Comparison of ENCODE assay signal across 30 mouse cellular contexts in genomic region chr10:25777717-25778116, GRCm38 (mm10).
DNase-seq lines count a peak whose midpoint lies in the region; ATAC-seq and TF ChIP-seq lines count a peak whose summit lies in the region.
"Had no signal": no experiment of that assay in that cellular context is flagged by ENCODE, and none has a peak within 500 bp of the region (broad histone marks: within the 10 kb centered on the region; RNA-seq: fewer than 3 reads in every experiment).

No protein-coding gene starts in this region.

- H3K4me1 ChIP-seq in kidney, embryonic 15.5 days, result no peaks in the 10 kb centered on the region
- H3K4me1 ChIP-seq in CH12.LX (ENCODE audit: control insufficient read depth in 1 of 2, insufficient read depth in 2 of 2), result peaks cover 0 to 3% of the 10 kb centered on the region in 2 experiments; a peak in 1 of 4 replicates
- H3K4me1 ChIP-seq: limb, embryonic 13.5 days; liver, embryonic 13.5 days had no signal

- H3K9ac ChIP-seq in kidney, embryonic 15.5 days, result no peak overlapping the region
- H3K9ac ChIP-seq in CH12.LX (ENCODE audit: insufficient read depth, low read depth), result no peak overlapping the region
- H3K9ac ChIP-seq: hindbrain, embryonic 12.5 days; limb, embryonic 13.5 days; liver, embryonic 13.5 days; midbrain, embryonic 13.5 days; neural tube, embryonic 15.5 days had no signal

- no peak for TF ChIP-seq CTCF in CH12.LX (conservative IDR thresholded peaks at IDR 0.05 in 1 of 2, IDR thresholded peaks at IDR 0.05 in 1 of 2; ENCODE audit: low read depth in 2 of 2, low read length in 2 of 2)

- DNase-seq in kidney, adult 11 months, result peak; percentile 63
- DNase-seq in CH12.LX (ENCODE audit: extremely low read depth), result no peak
- DNase-seq in kidney, postnatal 10 days, result peak; percentile 47
- DNase-seq in left cerebral cortex, postnatal 14 days (ENCODE audit: low spot score in 2 of 2), result no peak
- no peak for DNase-seq in thymus, postnatal 0 days (ENCODE audit: low spot score)
- DNase-seq: adrenal gland, adult 8-10 months; cerebellum, adult 2 months; cerebellum, postnatal 14 days; gastrocnemius, postnatal 14 days; heart, postnatal 36 days; liver, embryonic 13.5 days; lung, adult 18-20 months; retina, postnatal 1 day; right cerebral cortex, postnatal 25 days; thymus, postnatal 25 days had no signal

- no peaks in the 10 kb centered on the region for H3K79me2 ChIP-seq in CH12.LX (replicated peaks; ENCODE audit: control insufficient read depth, extremely low read depth, insufficient read depth, poor library complexity, severe bottlenecking)
- H3K79me2 ChIP-seq in myocyte (ENCODE audit: control insufficient read depth, insufficient read depth), result no peaks in the 10 kb centered on the region

- no peak for TF ChIP-seq RAD21 in CH12.LX (IDR thresholded peaks at IDR 0.05; ENCODE audit: low read depth, low read length)

- in situ Hi-C loops in CH12.LX (cut with MboI; ENCODE audit: low pct_ligation_motif_present, low pct_unique_long_range_greater_than_20kb, low sequenced_read_pairs), result no loop called here

- intact Hi-C loops in left cerebral cortex, postnatal 14 days (cut with DNase I), result no loop called here

- no peak overlapping the region for H3ac ChIP-seq in myocyte (ENCODE audit: control insufficient read depth, insufficient read length)

- H3K27me3 ChIP-seq in kidney, embryonic 15.5 days, result no peaks in the 10 kb centered on the region
- no peaks in the 10 kb centered on the region for H3K27me3 ChIP-seq in CH12.LX (replicated peaks)
- no peaks in the 10 kb centered on the region for H3K27me3 ChIP-seq in myocyte (ENCODE audit: control insufficient read depth, insufficient read depth, insufficient read length)
- H3K27me3 ChIP-seq: hindbrain, embryonic 12.5 days; limb, embryonic 13.5 days; liver, embryonic 13.5 days; midbrain, embryonic 13.5 days; neural tube, embryonic 15.5 days had no signal

- no peak for TF ChIP-seq EP300 in CH12.LX (IDR thresholded peaks at IDR 0.05; ENCODE audit: low read length)

- TF ChIP-seq POLR2A in CH12.LX (IDR thresholded peaks at IDR 0.05; ENCODE audit: low read depth, low read length), result no peak
- TF ChIP-seq POLR2A in myocyte (IDR thresholded peaks at IDR 0.05; ENCODE audit: insufficient read length, low read depth), result no peak

- WGBS in kidney, embryonic 15.5 days, result 64% methylated on average over 2 of the region's 2 CpGs

- H3K4me3 ChIP-seq in kidney, embryonic 15.5 days (replicated peaks), result no peak overlapping the region
- H3K4me3 ChIP-seq in CH12.LX (replicated peaks in 1 of 3; ENCODE audit: low read depth in 2 of 3, low read length in 2 of 3, poor library complexity in 1 of 3), result no peak overlapping the region
- H3K4me3 ChIP-seq in myocyte, result no peak overlapping the region
- H3K4me3 ChIP-seq: hindbrain, embryonic 12.5 days; layer of hippocampus, adult 2 months; left cerebral cortex, adult 2 months; limb, embryonic 13.5 days; liver, embryonic 13.5 days; midbrain, embryonic 13.5 days; neural tube, embryonic 15.5 days had no signal

- H3K9me3 ChIP-seq in kidney, embryonic 15.5 days (replicated peaks), result no peaks in the 10 kb centered on the region
- no peaks in the 10 kb centered on the region for H3K9me3 ChIP-seq in CH12.LX (replicated peaks; ENCODE audit: low read length)
- H3K9me3 ChIP-seq: hindbrain, embryonic 12.5 days; limb, embryonic 13.5 days; liver, embryonic 13.5 days; midbrain, embryonic 13.5 days; neural tube, embryonic 15.5 days had no signal

- dilution Hi-C loops in CH12.LX (cut with MboI; ENCODE audit: extremely low pct_ligation_motif_present, extremely low pct_unique_long_range_greater_than_20kb, low sequenced_read_pairs), result no loop called here

- H3K27ac ChIP-seq in kidney, embryonic 15.5 days, result no peak overlapping the region
- H3K27ac ChIP-seq in CH12.LX (ENCODE audit: insufficient read depth, low read depth), result no peak overlapping the region
- H3K27ac ChIP-seq: hindbrain, embryonic 12.5 days; layer of hippocampus, adult 2 months; left cerebral cortex, adult 2 months; limb, embryonic 13.5 days; liver, embryonic 13.5 days; macrophage; midbrain, embryonic 13.5 days; neural tube, embryonic 15.5 days had no signal

- H3K36me3 ChIP-seq in kidney, embryonic 15.5 days, result no peaks in the 10 kb centered on the region
- H3K36me3 ChIP-seq in CH12.LX (replicated peaks in 1 of 2; ENCODE audit: control insufficient read depth in 1 of 2, insufficient read depth in 1 of 2, low read length in 1 of 2) (no peaks in the 10 kb centered on the region), myocyte (ENCODE audit: control insufficient read depth, insufficient read depth) (no peaks in the 10 kb centered on the region)
- H3K36me3 ChIP-seq: hindbrain, embryonic 12.5 days; limb, embryonic 13.5 days; liver, embryonic 13.5 days; midbrain, embryonic 13.5 days; neural tube, embryonic 15.5 days had no signal

- ATAC-seq in kidney, embryonic 15.5 days (replicated peaks; ENCODE audit: low FRiP score), result no peak
- ATAC-seq: activated CD4-positive, CD25-positive, alpha-beta regulatory T cell, adult 4 months; CD4-positive, CD25-positive, alpha-beta regulatory T cell, adult 4 months; forebrain, embryonic 14.5 days; intestine, postnatal 0 days; lung, postnatal 0 days; midbrain, embryonic 13.5 days had no signal

- H3K4me2 ChIP-seq in kidney, embryonic 15.5 days, result no peak overlapping the region
- H3K4me2 ChIP-seq in CH12.LX (ENCODE audit: insufficient read depth, low read depth, poor library complexity, severe bottlenecking) (peak overlapping the region; percentile 16; the same call in 1 of the 2 replicates), myocyte (ENCODE audit: low read depth) (peak overlapping the region; percentile 22)
- H3K4me2 ChIP-seq: heart, embryonic 11.5 days; hindbrain, embryonic 12.5 days; limb, embryonic 13.5 days; liver, embryonic 13.5 days; midbrain, embryonic 13.5 days; neural tube, embryonic 15.5 days had no signal

TF ChIP-seq in CH12.LX, 34 proteins besides CTCF, POLR2A, EP300 and RAD21:
- TF ChIP-seq NELFE (IDR thresholded peaks at IDR 0.05; ENCODE audit: low read depth, low read length), result no peak

TF ChIP-seq in myocyte, 11 proteins besides CTCF, POLR2A, EP300 and RAD21:
- TF ChIP-seq MYOD1 (IDR thresholded peaks at IDR 0.05; ENCODE audit: control insufficient read depth in 1 of 3, insufficient read length in 2 of 3, low read depth in 2 of 3) (no peak), POLR2AphosphoS2 (IDR thresholded peaks at IDR 0.05; ENCODE audit: insufficient read length, low read depth) (no peak)
TF ChIP-seq in myocyte: peak in this region for 0.

Comparison
In these comparisons a context has a peak if more than half of its experiments do, and no peak if none do; other contexts are left out.
1. DNase-seq: peak in kidney, adult 11 months (single experiment) and kidney, postnatal 10 days (single experiment); none in CH12.LX (single experiment), left cerebral cortex, postnatal 14 days (0 of 2) and thymus, postnatal 0 days (single experiment).